Mouse (Mus musculus): Measurements from ENCODE around the gene Myh2. TPM values are rescaled to one million over a fixed set of nuclear protein-coding genes. Genes with fewer than 3 reads are reported as not detected.

The Myh2 gene
- polyA plus RNA-seq, 1 experiment, result 4.3 TPM

GRCm38 (mm10) chr11:67146409-67147282 lies 24.2 kb upstream of the Myh2 start:
- no peak overlapping the region for H3K27ac ChIP-seq (replicated peaks; ENCODE audit: low read depth, low read length)
- no peaks in the 10 kb centered on the region for H3K4me1 ChIP-seq (ENCODE audit: control insufficient read depth, insufficient read depth, insufficient read length, low read length)
- no peak overlapping the region for H3K4me3 ChIP-seq (ENCODE audit: insufficient read depth, low read depth, low read length)

- H3K4me1 ChIP-seq (ENCODE audit: control insufficient read depth, insufficient read depth, insufficient read length, low read length), result no peaks in the 10 kb centered on the region
- H3K27ac ChIP-seq (replicated peaks; ENCODE audit: low read depth, low read length), result no peak overlapping the region
- H3K4me3 ChIP-seq (ENCODE audit: insufficient read depth, low read depth, low read length), result no peak overlapping the region
Measured at GRCm38 (mm10) chr11:67147283-67147921, 23.4 kb upstream of the Myh2 start.

GRCm38 (mm10) chr11:67148286-67149012 lies 22.4 kb upstream of the Myh2 start:
- H3K27ac ChIP-seq (replicated peaks; ENCODE audit: low read depth, low read length), result no peak overlapping the region
- no peaks in the 10 kb centered on the region for H3K4me1 ChIP-seq (ENCODE audit: control insufficient read depth, insufficient read depth, insufficient read length, low read length)
- no peak overlapping the region for H3K4me3 ChIP-seq (ENCODE audit: insufficient read depth, low read depth, low read length)

GRCm38 (mm10) chr11:67150237-67150636 lies 20.6 kb upstream of the Myh2 start:
- Histone ChIP-seq H3K27ac (replicated peaks; ENCODE audit: low read depth, low read length) (no peak overlapping the region), H3K4me1 (ENCODE audit: control insufficient read depth, insufficient read depth, insufficient read length, low read length) (no peaks in the 10 kb centered on the region), H3K4me3 (ENCODE audit: insufficient read depth, low read depth, low read length) (no peak overlapping the region)

- Histone ChIP-seq H3K4me3 (ENCODE audit: insufficient read depth, low read depth, low read length) (no peak overlapping the region), H3K4me1 (ENCODE audit: control insufficient read depth, insufficient read depth, insufficient read length, low read length) (no peaks in the 10 kb centered on the region), H3K27ac (replicated peaks; ENCODE audit: low read depth, low read length) (no peak overlapping the region)
Measured at GRCm38 (mm10) chr11:67151159-67151558, 19.7 kb upstream of the Myh2 start.

GRCm38 (mm10) chr11:67151651-67152630 lies 18.9 kb upstream of the Myh2 start:
- Histone ChIP-seq H3K27ac (replicated peaks; ENCODE audit: low read depth, low read length) (no peak overlapping the region), H3K4me1 (ENCODE audit: control insufficient read depth, insufficient read depth, insufficient read length, low read length) (no peaks in the 10 kb centered on the region), H3K4me3 (ENCODE audit: insufficient read depth, low read depth, low read length) (no peak overlapping the region)

- H3K4me1 ChIP-seq (ENCODE audit: control insufficient read depth, insufficient read depth, insufficient read length, low read length), result no peaks in the 10 kb centered on the region
- no peak overlapping the region for H3K4me3 ChIP-seq (ENCODE audit: insufficient read depth, low read depth, low read length)
- H3K27ac ChIP-seq (replicated peaks; ENCODE audit: low read depth, low read length), result no peak overlapping the region
Measured at GRCm38 (mm10) chr11:67153123-67153522, 17.7 kb upstream of the Myh2 start.

GRCm38 (mm10) chr11:67153843-67154242 lies 17.0 kb upstream of the Myh2 start:
- Histone ChIP-seq H3K4me1 (ENCODE audit: control insufficient read depth, insufficient read depth, insufficient read length, low read length) (no peaks in the 10 kb centered on the region), H3K27ac (replicated peaks; ENCODE audit: low read depth, low read length) (no peak overlapping the region), H3K4me3 (ENCODE audit: insufficient read depth, low read depth, low read length) (no peak overlapping the region)

- no peak overlapping the region for H3K27ac ChIP-seq (replicated peaks; ENCODE audit: low read depth, low read length)
- no peak overlapping the region for H3K4me3 ChIP-seq (ENCODE audit: insufficient read depth, low read depth, low read length)
- H3K4me1 ChIP-seq (ENCODE audit: control insufficient read depth, insufficient read depth, insufficient read length, low read length), result no peaks in the 10 kb centered on the region
Measured at GRCm38 (mm10) chr11:67155650-67156049, 15.2 kb upstream of the Myh2 start.

- H3K4me1 ChIP-seq (ENCODE audit: control insufficient read depth, insufficient read depth, insufficient read length, low read length), result no peaks in the 10 kb centered on the region
- H3K27ac ChIP-seq (replicated peaks; ENCODE audit: low read depth, low read length), result no peak overlapping the region
- no peak overlapping the region for H3K4me3 ChIP-seq (ENCODE audit: insufficient read depth, low read depth, low read length)
Measured at GRCm38 (mm10) chr11:67160131-67160530, 10.7 kb upstream of the Myh2 start.

GRCm38 (mm10) chr11:67163701-67164100 lies 7.1 kb upstream of the Myh2 start:
- H3K4me3 ChIP-seq (ENCODE audit: insufficient read depth, low read depth, low read length), result no peak overlapping the region

GRCm38 (mm10) chr11:67164851-67165250 lies 6.0 kb upstream of the Myh2 start:
- H3K4me3 ChIP-seq (ENCODE audit: insufficient read depth, low read depth, low read length), result no peak overlapping the region
- H3K4me1 ChIP-seq (ENCODE audit: control insufficient read depth, insufficient read depth, insufficient read length, low read length), result no peaks in the 10 kb centered on the region
- no peak overlapping the region for H3K27ac ChIP-seq (replicated peaks; ENCODE audit: low read depth, low read length)

More at GRCm38 (mm10) chr11:67163701-67164100, 7.1 kb upstream of the Myh2 start:
- Histone ChIP-seq H3K27ac (replicated peaks; ENCODE audit: low read depth, low read length) (no peak overlapping the region), H3K4me1 (ENCODE audit: control insufficient read depth, insufficient read depth, insufficient read length, low read length) (no peaks in the 10 kb centered on the region)

GRCm38 (mm10) chr11:67169301-67169700 lies 1.5 kb upstream of the Myh2 start:
- Histone ChIP-seq H3K27ac (replicated peaks; ENCODE audit: low read depth, low read length) (no peak overlapping the region), H3K4me1 (ENCODE audit: control insufficient read depth, insufficient read depth, insufficient read length, low read length) (no peaks in the 10 kb centered on the region), H3K4me3 (ENCODE audit: insufficient read depth, low read depth, low read length) (no peak overlapping the region)

- Histone ChIP-seq H3K4me3 (ENCODE audit: insufficient read depth, low read depth, low read length) (no peak overlapping the region), H3K4me1 (ENCODE audit: control insufficient read depth, insufficient read depth, insufficient read length, low read length) (no peaks in the 10 kb centered on the region), H3K27ac (replicated peaks; ENCODE audit: low read depth, low read length) (no peak overlapping the region)
Measured at GRCm38 (mm10) chr11:67172439-67172838, 1.6 kb downstream of the Myh2 start.
